Mouse (Mus musculus) forebrain, embryonic 13.5 days (tissue): ENCODE measurements around the gene Rusc2. TPM values are rescaled to one million over a fixed set of nuclear protein-coding genes. Genes with fewer than 3 reads are reported as not detected.
A peak's percentile ranks its signal among the peaks of the same experiment; 100 is the strongest.

Experiments used
- ATAC-seq: fragments of 200-750 bp; cut with Nextera tagmentation; 2 replicates; pipeline ENCODE4 v1.8.0; 2017
- H3K27ac ChIP-seq: fragments of 300-500 bp; sonication (generic); 2 replicates; pipeline ENCODE4 v1.5.1; 2015; ENCODE audit warnings: inconsistent platforms, mild to moderate bottlenecking, moderate library complexity
- H3K27me3 ChIP-seq: fragments of 300-500 bp; sonication (generic); 2 replicates; pipeline ENCODE4 v1.6.1; 2015; ENCODE audit warnings: mild to moderate bottlenecking, inconsistent platforms
- H3K36me3 ChIP-seq: fragments of 300-500 bp; sonication (generic); 2 replicates; pipeline ENCODE4 v1.6.1; 2015; ENCODE audit warnings: mild to moderate bottlenecking, inconsistent platforms; ENCODE audit not compliant: poor library complexity, severe bottlenecking
- H3K4me1 ChIP-seq: fragments of 300-500 bp; sonication (generic); 2 replicates; pipeline ENCODE4 v1.6.1; 2015; ENCODE audit warnings: inconsistent platforms
- H3K4me2 ChIP-seq: fragments of 300-500 bp; sonication (generic); 2 replicates; pipeline ENCODE4 v1.6.1; 2015; ENCODE audit warnings: inconsistent platforms, mild to moderate bottlenecking, moderate library complexity
- H3K4me3 ChIP-seq: fragments of 300-500 bp; sonication (generic); 2 replicates; pipeline ENCODE4 v1.5.1; 2015; ENCODE audit warnings: mild to moderate bottlenecking, inconsistent platforms
- H3K9ac ChIP-seq: fragments of 300-500 bp; sonication (generic); 2 replicates; pipeline ENCODE4 v1.6.1; 2015; ENCODE audit warnings: mild to moderate bottlenecking, inconsistent platforms
- H3K9me3 ChIP-seq: fragments of 300-500 bp; sonication (generic); replicated peaks from 2 replicates; pipeline ENCODE4 v1.6.1; 2016; ENCODE audit warnings: inconsistent platforms
- WGBS: fragments of 180-500 bp; shearing (Covaris S2); methylation state at CpG from one replicate; pipeline ENCODE4 v1.1.7; 2015; 5-methylcytosine and 5-hydroxymethylcytosine counted together
- polyA plus RNA-seq: library from polyadenylated mRNA; unstranded; fragments of >200 nt; fragmentation: Nextera tagmentation; extraction: Ambion mirVana; gene quantifications from 2 replicates; pipeline ENCODE4 v1.2.1, GENCODE M21; 2015

Rusc2 gene
- polyA plus RNA-seq, 1 experiment from 2014 or later: 38.9 TPM

GRCm38 (mm10) chr4:43431690-43432089 is 49.9 kb downstream of the Rusc2 start:
- WGBS: 0% methylated on average over 4 of the region's 4 CpGs
- no peak overlapping the region for H3K9ac ChIP-seq
- H3K27me3 ChIP-seq: peaks cover 30% of the 10 kb centered on the region
- no peaks in the 10 kb centered on the region for H3K9me3 ChIP-seq
- peaks cover 6% of the 10 kb centered on the region for H3K36me3 ChIP-seq
- H3K4me3 ChIP-seq: no peak overlapping the region
- H3K4me2 ChIP-seq: no peak overlapping the region
- peaks cover 17% of the 10 kb centered on the region for H3K4me1 ChIP-seq
- peak; percentile 63 for ATAC-seq
- H3K27ac ChIP-seq: peak overlapping the region; percentile 78

DNA sequence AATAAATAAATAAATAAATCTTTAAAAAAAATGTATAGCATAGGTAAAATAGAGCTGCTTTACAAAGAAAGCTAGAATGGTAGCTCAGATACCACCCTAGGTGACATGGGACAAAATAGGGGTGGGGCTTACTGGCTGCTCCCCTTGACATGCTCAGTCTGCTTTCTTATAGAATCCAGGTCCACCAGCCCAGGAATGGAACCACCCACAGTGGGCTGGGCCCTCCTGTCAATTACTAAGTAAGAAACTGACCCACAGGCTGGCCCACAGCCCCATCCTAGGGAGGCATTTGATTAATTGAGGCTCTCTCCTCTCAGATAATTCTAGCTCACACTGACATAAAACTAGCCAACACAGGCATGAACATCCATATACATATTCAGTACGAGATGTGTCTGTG is 51.1 kb downstream of the Rusc2 start:
- Histone ChIP-seq H3K9ac (no peak overlapping the region), H3K36me3 (no peaks in the 10 kb centered on the region), H3K9me3 (no peaks in the 10 kb centered on the region), H3K4me3 (no peak overlapping the region), H3K27me3 (peaks cover 19% of the 10 kb centered on the region), H3K4me2 (no peak overlapping the region), H3K27ac (no peak overlapping the region), H3K4me1 (peaks cover 12% of the 10 kb centered on the region)
- WGBS: 84% methylated on average over 1 of the region's 1 CpGs
- ATAC-seq: no peak

- peaks cover 16% of the 10 kb centered on the region for H3K4me1 ChIP-seq
- peak within 1 kb of the TSS; percentile 95 for H3K27ac ChIP-seq
- H3K36me3 ChIP-seq: peaks cover 23% of the 10 kb centered on the region
- peak within 1 kb of the TSS; percentile 98 for H3K9ac ChIP-seq
- H3K27me3 ChIP-seq: no peaks in the 10 kb centered on the region
- WGBS: 26% methylated on average over 4 of the region's 4 CpGs
- peak within 1 kb of the TSS; percentile 79 for H3K4me2 ChIP-seq
- no peaks in the 10 kb centered on the region for H3K9me3 ChIP-seq
- peak; percentile 6 for ATAC-seq
- H3K4me3 ChIP-seq: peak within 1 kb of the TSS; percentile 88
These were observed 59.9 kb downstream of the Rusc2 start, which contains the start of gene Tesk1 for GRCm38 (mm10) chr4:43441639-43442038. Gene Tesk1 (plus strand): TSS chr4:43441939.

DNA sequence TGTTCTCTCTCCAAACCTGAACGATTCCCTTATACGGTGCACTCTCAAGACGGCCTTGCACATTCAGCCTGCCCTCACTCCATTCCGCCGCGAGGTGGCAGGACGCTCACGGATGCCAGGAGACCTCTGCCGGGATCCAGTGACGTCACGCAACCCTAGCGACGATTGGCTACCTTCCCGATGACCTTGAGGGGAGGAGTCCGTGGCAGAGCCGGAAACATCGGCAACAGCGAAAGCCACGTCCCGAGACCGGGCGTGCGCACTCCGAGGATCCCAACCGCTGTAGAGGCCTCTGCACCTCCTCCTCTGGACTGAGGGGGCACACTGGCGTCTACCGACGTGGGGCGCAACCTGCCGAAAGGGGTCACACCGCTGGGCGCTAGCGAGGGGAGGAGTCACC is 60.3 kb downstream of the Rusc2 start:
- peak; percentile 95 for ATAC-seq
- H3K4me3 ChIP-seq: peak overlapping the region; percentile 88
- under 1% methylated on average over 33 of the region's 33 CpGs for WGBS
- peaks cover 27% of the 10 kb centered on the region for H3K36me3 ChIP-seq
- H3K9me3 ChIP-seq: no peaks in the 10 kb centered on the region
- no peaks in the 10 kb centered on the region for H3K27me3 ChIP-seq
- H3K4me2 ChIP-seq: peak overlapping the region; percentile 79
- peak overlapping the region; percentile 98 for H3K9ac ChIP-seq
- H3K4me1 ChIP-seq: peaks cover 16% of the 10 kb centered on the region
- H3K27ac ChIP-seq: peak overlapping the region; percentile 95

DNA sequence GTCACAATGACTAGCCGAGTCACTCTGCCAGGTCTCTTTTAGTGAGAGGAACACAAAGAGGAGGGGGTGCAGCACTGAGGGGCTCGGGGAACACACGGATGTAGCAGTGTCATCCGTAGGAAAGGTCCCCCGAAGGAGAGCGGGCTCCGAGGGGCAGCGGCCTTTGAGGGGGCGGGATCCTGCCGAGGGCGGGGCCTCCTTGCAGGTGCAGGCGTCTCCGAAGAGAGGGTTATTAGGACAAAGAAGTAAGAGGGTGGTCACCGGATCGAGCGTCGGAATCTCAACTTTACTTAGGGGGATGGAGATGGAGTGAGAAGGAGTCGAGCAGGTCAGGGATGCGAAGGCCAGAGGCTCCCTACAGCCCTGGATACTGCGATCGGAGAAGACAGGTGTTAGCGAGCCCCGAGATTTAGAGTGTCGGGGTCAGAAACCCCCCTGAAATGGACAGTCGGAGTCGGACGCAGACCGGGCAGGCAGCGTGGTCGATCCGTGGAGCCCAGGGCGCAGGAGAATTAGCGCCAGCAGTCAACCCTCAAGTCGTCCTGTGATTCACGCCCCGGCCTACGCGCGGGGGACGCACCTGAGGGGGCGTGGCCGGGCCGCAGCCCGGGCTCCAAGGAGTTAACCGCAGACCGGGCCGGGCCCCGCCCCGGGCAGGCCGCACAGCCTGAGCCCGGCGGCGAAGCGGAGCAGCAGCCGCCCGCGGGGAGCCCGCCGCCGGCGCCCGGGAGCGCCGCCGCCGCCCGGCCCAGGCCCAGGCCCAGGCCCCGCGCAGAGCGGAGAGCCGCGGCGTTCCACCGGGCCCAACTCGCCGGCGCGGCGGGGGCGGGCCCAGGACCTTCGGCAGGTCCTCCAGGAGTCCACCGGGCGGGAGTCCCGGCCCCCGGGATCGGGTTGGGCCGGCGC is 60.9 kb downstream of the Rusc2 start:
- peak overlapping the region; percentile 95 for H3K27ac ChIP-seq
- peak; percentile 77 for ATAC-seq
- H3K27me3 ChIP-seq: no peaks in the 10 kb centered on the region
- peak overlapping the region; percentile 88 for H3K4me3 ChIP-seq
- H3K9ac ChIP-seq: peak overlapping the region; percentile 98
- H3K4me2 ChIP-seq: peak overlapping the region; percentile 79
- WGBS: under 1% methylated on average over 64 of the region's 88 CpGs
- no peaks in the 10 kb centered on the region for H3K9me3 ChIP-seq
- peaks cover 16% of the 10 kb centered on the region for H3K4me1 ChIP-seq
- peaks cover 33% of the 10 kb centered on the region for H3K36me3 ChIP-seq

- ATAC-seq: no peak
These were observed 61.7 kb downstream of the Rusc2 start for GRCm38 (mm10) chr4:43443511-43443910.

DNA sequence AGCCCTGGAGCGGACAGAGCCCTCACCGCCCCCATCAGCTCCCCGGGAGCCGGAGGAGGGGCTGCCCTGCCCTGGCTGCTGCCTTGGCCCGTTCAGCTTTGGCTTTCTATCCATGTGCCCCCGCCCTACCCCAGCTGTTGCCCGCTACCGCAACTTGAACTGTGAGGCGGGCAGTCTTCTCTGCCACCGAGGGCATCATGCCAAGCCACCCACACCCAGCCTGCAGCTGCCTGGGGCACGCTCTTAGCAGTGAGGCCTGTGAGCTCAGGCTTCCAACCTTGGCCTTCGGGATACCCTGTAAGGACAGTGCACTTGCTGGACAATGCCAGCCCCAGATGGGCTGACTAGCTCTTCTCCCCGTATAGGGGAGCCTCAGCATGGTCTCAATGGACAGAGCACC is 65.5 kb downstream of the Rusc2 start:
- Histone ChIP-seq H3K4me2 (no peak overlapping the region), H3K27me3 (peaks cover under 1% of the 10 kb centered on the region; the same call in 1 of the 2 replicates), H3K9me3 (no peaks in the 10 kb centered on the region), H3K27ac (no peak overlapping the region), H3K9ac (no peak overlapping the region), H3K4me1 (peaks cover 16% of the 10 kb centered on the region), H3K36me3 (peaks cover 43% of the 10 kb centered on the region), H3K4me3 (no peak overlapping the region)
- WGBS: 88% methylated on average over 13 of the region's 13 CpGs
- no peak for ATAC-seq

More at GRCm38 (mm10) chr4:43443511-43443910, 61.7 kb downstream of the Rusc2 start:
- Histone ChIP-seq H3K36me3 (peaks cover 41% of the 10 kb centered on the region), H3K4me2 (peak overlapping the region; percentile 79), H3K4me3 (peak overlapping the region; percentile 88), H3K9ac (peak overlapping the region; percentile 98), H3K4me1 (peaks cover 16% of the 10 kb centered on the region), H3K27ac (peak overlapping the region; percentile 95), H3K9me3 (no peaks in the 10 kb centered on the region), H3K27me3 (no peaks in the 10 kb centered on the region)
- WGBS: under 1% methylated on average over 28 of the region's 28 CpGs

DNA sequence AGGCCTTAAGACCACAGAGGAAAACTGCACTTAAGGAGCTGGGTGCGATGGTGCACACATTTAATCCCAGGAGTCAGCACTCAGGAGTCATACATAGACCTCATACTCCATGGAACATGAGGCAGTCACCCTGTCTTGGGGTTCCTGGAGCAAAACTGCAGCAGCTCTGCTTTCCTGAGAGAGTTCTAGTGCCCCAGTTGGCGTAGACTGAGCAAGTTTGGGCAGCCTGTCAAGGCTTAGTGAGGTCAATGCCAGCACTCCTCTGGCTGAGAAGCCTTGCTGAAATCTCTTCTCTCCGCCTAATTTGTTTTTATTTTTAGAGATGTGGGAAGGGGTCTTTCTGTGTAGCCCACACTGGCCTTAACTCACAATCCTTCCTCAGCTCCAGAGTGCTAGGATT is 66.8 kb downstream of the Rusc2 start:
- H3K4me2 ChIP-seq: no peak overlapping the region
- H3K27me3 ChIP-seq: peaks cover 13% of the 10 kb centered on the region
- no peaks in the 10 kb centered on the region for H3K9me3 ChIP-seq
- ATAC-seq: no peak
- no peak overlapping the region for H3K9ac ChIP-seq
- 90% methylated on average over 3 of the region's 3 CpGs for WGBS
- no peak overlapping the region for H3K27ac ChIP-seq
- H3K36me3 ChIP-seq: peaks cover 43% of the 10 kb centered on the region
- H3K4me1 ChIP-seq: peaks cover 20% of the 10 kb centered on the region
- no peak overlapping the region for H3K4me3 ChIP-seq

GRCm38 (mm10) chr4:43452315-43452714 is 70.5 kb downstream of the Rusc2 start:
- Histone ChIP-seq H3K4me2 (no peak overlapping the region), H3K27me3 (peaks cover 26% of the 10 kb centered on the region), H3K9me3 (no peaks in the 10 kb centered on the region), H3K9ac (no peak overlapping the region), H3K36me3 (peaks cover 14% of the 10 kb centered on the region), H3K27ac (no peak overlapping the region), H3K4me1 (peaks cover 11% of the 10 kb centered on the region), H3K4me3 (no peak overlapping the region)
- ATAC-seq: no peak
- WGBS: 56% methylated on average over 11 of the region's 11 CpGs

DNA sequence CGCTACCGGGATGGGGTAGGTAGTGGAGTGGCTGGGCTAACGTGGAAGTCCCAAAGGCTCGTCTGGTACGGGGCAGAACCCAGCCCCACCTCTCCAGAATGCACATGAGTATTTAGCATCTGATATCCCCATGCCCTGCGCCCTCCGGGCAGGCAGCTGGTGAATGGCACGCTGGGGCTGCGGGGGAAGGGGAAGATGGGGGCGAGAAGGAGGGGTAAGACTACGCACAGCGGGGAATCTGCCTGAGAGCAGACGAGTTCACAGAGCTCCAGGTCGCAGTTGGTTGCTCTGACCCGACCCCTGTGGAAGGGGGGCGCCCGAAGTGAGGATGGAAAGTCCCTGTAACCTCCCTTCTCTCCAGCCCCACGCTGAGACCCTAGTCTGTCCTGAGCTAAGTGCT is 71.6 kb downstream of the Rusc2 start:
- Histone ChIP-seq H3K4me3 (peak overlapping the region; percentile 16), H3K4me1 (peaks cover 11% of the 10 kb centered on the region), H3K9ac (peak overlapping the region; percentile 46; the same call in 1 of the 2 replicates), H3K9me3 (no peaks in the 10 kb centered on the region), H3K4me2 (peak overlapping the region; percentile 54), H3K36me3 (peaks cover 3% of the 10 kb centered on the region), H3K27me3 (peaks cover 26% of the 10 kb centered on the region), H3K27ac (no peak overlapping the region)
- no peak for ATAC-seq
- WGBS: 0% methylated on average over 17 of the region's 18 CpGs

- Histone ChIP-seq H3K4me1 (peaks cover 11% of the 10 kb centered on the region), H3K27ac (no peak within 1 kb of the TSS), H3K4me3 (peak within 1 kb of the TSS; percentile 16), H3K36me3 (no peaks in the 10 kb centered on the region), H3K4me2 (peak within 1 kb of the TSS; percentile 54), H3K9ac (peak within 1 kb of the TSS; percentile 46; the same call in 1 of the 2 replicates), H3K27me3 (peaks cover 26% of the 10 kb centered on the region), H3K9me3 (no peaks in the 10 kb centered on the region)
- no peak for ATAC-seq
- WGBS: 36% methylated on average over 20 of the region's 20 CpGs
These were observed 72.5 kb downstream of the Rusc2 start, which contains the start of gene Cd72 for GRCm38 (mm10) chr4:43454041-43454836. Gene Cd72 (minus strand): TSS chr4:43454628.

DNA sequence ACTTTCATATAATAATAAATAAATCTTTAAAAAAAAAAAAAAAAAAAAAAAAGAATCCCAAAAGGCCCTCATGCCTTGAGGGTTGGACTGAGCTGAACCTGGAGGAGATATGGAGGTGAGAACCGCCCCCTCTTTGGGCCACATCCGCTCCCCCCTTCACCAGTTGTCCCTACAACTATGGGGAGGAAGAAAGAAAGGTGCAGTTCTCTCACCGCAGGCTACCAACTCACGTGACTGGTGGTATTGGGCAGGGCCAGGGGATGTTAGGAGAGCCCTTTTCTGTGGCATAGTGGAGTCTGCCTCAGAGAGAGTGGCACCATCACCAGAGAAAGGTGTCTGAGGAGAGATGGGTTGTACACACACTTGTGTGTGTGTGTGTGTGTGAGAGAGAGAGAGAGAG is 74.7 kb downstream of the Rusc2 start:
- Histone ChIP-seq H3K4me2 (no peak overlapping the region), H3K9ac (no peak overlapping the region), H3K4me1 (peaks cover 11% of the 10 kb centered on the region), H3K9me3 (no peaks in the 10 kb centered on the region), H3K27me3 (peaks cover 26% of the 10 kb centered on the region), H3K4me3 (no peak overlapping the region), H3K27ac (no peak overlapping the region), H3K36me3 (no peaks in the 10 kb centered on the region)
- WGBS: 33% methylated on average over 4 of the region's 4 CpGs
- ATAC-seq: no peak
